Mouse (Mus musculus) gastrocnemius, postnatal 4 days (tissue): ENCODE measurements around the gene Traf3ip3. TPM values are rescaled to one million over a fixed set of nuclear protein-coding genes. Genes with fewer than 3 reads are reported as not detected.
A peak's percentile ranks its signal among the peaks of the same experiment; 100 is the strongest.

Source experiments
- DNase-seq, 2 experiments: peaks; one replicate each; pipeline ENCODE4 v3.0.0; 2021 to 2022; ENCODE audit warnings: low spot score in 2 of 2, mixed read lengths in 2 of 2
- long read RNA-seq, 2 experiments: library from polyadenylated mRNA; stranded (forward); transcript quantifications; one replicate each; pipeline ENCODE4 v2.0.0; 2021
- total RNA-seq, 2 experiments: library from RNA; stranded (reverse); gene quantifications; 2 replicates each; pipeline ENCODE4 v1.2.3; 2021

Gene Traf3ip3
- total RNA-seq = 10 to 100 TPM; 77.1 to 86.9 TPM
- long read RNA-seq, experiment 1, partial matches to known transcripts = 59 of 88 reads
- long read RNA-seq, experiment 1, other reads (novel, unspliced or antisense) = 28 of 88 reads
- long read RNA-seq, experiment 2, partial matches to known transcripts = 63 of 102 reads
- long read RNA-seq, experiment 2, other reads (novel, unspliced or antisense) = 39 of 102 reads

DNA sequence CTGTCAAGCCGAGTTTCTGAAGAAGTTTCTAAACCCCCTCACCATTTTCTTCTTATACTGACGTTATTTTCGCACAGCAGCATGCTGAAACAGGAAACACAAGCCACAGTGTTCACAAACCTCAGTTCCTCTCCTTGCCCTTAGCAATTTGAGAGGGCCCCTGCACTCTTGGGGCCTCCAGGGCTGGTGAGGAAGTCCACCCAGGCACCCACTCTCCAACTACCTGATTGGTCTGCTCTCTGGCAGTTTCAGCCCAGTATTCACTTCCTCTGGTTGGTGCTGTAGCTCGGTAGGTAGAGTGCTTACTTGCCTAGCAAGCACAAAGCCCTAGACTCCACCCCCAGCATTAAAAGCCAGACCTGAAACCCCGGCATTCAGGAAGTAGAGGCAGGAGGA, at the start of gene Traf3ip3:
Traf3ip3 (minus strand) TSS at position 321 of the 396 bp plus-strand sequence.
- DNase-seq = no peak

DNA sequence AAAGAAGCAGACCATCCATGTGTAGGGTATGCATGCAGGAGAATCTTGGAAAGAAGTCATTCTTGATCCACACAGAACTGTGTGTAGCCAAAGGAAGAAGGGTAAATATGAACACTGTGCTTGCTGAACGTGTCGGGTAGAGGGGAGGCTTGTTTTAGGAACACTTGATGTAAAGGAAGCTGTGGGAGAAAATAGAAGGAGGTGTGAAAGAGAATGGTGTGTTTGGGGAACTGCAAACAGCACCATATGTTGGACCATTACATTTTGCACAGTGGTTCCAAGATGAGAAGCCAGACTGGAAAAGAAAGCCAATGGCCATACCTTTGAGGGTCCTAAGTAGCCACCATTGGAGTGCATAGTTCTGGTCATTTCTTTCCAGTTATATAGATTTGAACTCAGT, 48.5 kb upstream of the Traf3ip3 start:
- no peak for DNase-seq

DNA sequence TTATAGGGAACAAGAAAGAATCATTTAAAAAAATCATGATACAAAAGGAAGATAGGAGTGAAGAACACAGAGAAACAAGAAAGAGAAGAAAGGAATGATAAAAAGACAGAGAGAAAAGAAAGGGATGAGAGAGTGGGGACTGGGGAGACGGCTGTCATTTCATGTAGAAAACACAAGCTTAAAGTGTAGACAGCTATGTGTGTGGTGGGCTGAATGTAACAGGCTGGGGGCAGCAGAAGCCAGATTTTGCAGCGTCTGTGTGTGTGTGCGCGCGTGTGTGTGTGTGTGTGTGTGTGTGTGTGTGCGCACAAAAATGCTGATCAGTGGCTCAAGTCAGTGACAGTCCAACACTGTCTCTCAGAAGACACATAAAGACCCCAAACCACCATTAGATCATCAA, 42.7 kb upstream of the Traf3ip3 start:
- DNase-seq = no peak

DNA sequence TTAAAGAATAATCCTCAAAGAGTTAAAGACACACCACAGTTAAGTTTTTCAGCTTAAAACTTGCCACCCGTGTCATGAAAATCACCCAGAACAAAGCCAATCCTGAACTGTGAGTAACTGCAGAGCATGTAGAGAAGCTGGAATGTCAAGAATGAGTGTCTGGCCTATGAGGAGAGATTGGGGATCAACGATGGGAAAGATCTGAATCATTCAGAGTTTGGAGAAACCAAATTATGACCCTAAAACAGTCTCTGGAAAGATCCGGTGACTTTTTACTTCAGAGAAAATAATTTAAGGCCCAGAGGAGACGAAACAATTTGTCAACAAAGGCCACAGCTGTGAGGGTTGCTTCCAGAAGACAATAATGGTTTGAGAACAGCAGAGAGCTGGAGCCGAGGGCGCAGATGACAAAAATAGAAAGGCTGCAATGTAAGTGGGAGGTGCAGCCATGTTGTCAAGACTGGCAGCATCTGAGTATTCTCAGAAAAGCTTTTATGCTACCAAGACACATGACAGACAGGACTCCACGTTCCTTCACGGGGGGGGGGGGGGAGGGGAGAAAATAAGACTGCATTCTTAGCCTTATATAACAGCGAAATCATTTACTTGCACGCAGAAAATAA, 42.2 kb upstream of the Traf3ip3 start:
- no peak for DNase-seq

DNA sequence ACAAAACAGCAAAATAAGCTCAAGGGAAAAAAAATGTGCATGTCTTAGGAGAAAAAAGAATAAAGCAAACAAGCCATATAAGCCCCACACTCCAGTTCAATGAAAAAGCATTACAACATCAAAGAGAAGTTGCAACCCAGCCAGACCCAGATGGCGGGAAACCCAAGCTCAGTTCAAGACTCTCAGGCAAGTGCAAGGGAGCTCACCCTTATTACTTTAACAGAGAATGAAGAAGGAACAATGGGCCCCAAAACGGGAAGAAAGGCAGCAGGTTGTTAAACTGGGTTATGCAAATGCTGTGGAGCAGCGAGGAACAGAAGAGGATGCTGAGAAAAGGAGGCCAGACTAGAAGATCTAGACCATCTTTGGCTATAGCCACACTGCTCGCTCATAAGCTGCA, 41.4 kb upstream of the Traf3ip3 start:
- DNase-seq = no peak

DNA sequence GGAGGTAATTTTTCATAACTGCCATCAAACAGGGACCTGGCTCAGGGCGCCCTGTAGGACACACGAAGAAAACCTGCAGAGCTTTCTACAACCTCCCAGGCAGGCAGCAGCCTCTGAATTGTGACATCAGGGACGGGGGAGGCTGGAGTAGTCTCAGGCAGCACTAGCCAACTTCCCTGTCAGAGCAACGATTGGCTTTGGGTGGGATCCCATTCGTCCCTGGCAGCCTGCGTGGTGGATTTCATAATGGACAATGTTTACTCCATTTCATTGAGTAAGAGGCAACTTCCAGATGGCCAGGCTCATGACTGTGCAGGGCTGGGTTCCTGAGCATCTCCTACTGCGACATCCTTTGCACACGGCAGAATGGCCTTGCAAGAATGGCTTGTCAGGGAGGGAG, 40.7 kb upstream of the Traf3ip3 start:
- peak; percentile 46 to 75 for DNase-seq

DNA sequence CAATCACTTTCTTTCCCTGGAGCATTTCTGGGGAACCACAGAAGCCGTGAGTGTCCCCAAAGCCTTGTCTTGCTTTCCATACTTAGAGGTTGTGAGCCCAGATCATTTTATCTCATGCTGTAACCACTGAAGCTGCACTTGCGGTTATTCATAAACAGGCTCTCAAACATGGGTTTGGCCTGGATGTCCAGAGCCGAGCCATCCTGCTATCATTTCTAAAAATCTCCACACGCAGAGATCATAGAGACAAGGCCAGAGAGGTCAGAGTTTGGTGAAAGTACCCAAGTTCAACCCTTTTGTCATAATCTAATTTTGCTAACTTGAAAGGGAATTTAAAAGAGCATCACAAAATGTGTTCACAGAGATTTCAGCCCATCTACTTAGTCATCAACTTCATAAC, 39.9 kb upstream of the Traf3ip3 start:
- DNase-seq = no peak

DNA sequence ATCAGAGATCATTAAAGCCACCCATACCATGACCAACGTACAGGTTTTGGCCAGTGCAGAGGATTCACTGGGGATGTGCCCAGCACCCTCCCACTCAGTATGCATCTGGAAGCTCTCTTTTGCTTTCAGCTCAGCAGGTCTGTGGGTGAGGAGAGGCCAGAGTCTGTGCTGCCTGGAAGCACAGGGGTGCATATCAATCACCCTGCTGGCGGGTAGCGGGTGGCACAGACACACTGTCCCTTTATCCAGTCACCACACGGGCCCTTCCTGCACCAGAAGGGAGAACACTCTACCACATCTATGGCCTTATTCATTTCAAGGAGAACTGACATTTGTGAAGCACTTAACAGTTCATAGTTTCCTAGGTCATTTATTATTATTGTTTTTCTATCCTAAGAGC, 36.9 kb upstream of the Traf3ip3 start:
- DNase-seq = no peak

DNA sequence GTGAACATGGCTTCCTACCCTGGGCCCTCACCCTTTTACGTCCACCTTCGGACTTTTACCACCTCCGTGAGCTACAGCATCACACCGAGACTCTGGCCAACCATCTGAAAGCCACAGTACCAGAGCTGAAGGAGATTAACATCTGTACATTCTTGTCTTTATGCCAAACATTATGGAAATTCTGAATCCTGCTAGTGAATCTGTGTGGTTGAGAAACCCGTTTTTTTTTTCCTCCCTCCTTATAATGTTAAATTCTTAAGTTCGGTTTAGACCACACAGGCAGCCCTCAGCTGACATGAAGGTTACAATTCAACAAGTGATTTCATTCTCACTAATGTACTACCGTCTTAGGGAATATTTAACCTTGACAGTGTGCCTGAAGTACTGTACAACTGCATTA, 33.4 kb upstream of the Traf3ip3 start:
- DNase-seq = no peak

DNA sequence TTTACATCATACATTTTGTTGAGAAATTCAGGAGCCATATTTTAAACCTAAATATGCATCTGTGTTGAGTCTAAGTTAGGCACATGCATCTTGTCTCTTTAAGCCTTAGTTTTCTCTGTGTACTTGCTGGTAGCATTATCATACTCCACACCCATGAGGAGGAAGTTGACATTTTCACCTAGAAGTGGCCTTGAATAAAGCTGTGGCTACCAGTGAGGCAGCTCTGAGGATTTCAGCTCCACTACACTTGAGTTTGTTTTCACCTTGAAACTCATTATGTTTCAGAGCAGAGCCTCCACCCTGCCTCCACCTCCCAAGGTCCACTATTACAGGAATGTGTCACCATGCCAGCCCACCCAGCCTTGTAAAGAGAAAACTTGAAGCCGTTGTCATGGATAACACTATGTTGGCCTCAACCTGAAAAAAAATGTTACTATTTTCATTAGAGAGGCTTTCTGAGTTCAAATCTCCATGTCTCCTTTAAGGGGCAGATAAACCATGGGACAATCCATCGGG, 32.7 kb upstream of the Traf3ip3 start:
- no peak for DNase-seq

DNA sequence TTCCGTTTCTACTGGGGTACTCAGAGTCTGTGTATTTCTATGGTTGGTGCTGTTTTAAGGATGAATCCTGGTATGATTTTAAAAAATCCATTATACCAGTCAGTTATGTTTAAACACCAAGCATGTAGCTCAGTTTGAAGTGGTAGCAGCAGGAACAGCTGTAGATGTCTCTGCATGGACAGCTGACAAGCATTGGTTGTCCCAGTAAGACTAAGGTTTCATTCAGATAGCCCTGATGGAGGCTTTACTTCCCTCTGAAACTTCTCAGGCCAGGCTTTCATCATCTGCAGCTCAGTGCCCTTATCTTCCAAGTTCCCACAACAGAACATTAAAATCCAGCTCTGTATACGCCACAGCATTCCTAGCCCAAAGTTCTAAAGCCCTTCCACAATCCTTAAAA, 31.2 kb upstream of the Traf3ip3 start:
- DNase-seq = no peak

DNA sequence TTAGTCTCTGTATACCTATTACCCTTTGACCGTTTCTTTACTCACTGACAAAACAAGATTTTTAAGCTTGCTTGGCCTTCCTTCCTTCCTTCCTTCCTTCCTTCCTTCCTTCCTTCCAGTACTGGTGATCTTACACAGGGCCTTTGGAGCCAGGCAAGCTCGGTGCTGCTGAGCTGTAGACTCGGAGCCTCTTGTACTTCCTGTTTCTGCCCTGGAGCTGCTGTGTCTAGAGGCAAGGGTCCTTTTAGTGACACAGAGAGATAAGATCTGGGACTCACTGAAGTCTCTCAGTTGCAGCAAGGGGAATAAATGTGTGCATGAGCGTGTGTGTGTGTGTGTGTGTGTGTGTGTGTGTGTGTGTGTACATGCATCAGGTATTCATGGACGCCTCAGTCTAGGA, 29.4 kb upstream of the Traf3ip3 start:
- no peak for DNase-seq

DNA sequence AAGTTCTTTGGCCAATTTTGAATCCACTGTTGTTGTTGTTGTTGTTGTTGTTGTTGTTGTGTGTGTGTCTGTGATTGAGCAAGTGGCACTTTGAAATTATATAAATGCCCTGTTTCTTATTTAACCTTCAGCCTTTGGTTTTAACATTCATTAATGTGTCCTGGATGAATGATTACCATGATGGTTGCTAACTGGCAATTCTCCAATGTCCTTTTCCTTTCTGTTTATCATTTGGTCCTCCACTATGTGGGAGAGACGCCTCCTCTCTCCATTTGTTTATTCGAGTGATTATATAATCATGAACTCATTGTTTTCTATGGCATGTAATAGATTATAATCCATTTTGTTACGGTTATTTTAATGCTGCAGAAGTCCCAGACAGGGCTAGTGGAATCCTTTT, 29.0 kb upstream of the Traf3ip3 start:
- DNase-seq = no peak

DNA sequence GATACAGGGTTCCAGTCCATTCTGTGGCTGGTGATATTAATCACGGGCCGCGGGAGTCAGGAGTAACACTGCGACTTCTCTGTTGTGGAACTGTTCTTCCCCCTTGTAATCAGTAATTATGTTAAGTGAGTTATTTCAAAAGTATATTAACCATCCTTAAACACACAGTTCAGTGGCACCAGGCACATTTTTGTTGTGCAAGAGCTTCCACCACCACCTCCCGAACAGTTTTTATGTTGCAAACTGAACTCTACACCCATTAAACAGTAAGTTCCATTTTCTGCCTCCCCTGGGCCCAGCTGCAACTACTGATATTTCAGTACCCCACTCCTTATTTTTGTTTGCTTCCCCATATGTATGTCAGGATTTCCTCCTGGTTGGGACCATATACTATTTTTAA, 28.1 kb upstream of the Traf3ip3 start:
- no peak for DNase-seq

DNA sequence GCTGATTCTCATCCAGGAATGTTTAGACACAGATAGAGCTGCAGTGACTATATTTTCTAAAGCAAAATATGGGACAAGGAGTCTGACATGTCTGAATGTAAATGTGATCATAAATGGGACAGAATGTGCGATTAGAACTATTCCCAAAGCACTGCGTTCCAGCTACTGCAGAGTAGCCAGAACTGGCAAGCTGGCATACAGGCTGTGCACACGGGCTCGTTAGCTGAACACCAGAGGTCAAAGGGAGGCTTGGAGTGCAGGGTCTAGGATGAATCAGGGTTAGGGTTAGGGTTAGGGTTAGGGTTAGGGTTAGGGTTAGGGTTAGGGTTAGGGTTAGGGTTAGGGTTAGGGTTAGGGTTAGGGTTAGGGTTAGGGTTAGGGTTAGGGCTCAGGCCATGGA, 26.0 kb upstream of the Traf3ip3 start:
- no peak for DNase-seq

DNA sequence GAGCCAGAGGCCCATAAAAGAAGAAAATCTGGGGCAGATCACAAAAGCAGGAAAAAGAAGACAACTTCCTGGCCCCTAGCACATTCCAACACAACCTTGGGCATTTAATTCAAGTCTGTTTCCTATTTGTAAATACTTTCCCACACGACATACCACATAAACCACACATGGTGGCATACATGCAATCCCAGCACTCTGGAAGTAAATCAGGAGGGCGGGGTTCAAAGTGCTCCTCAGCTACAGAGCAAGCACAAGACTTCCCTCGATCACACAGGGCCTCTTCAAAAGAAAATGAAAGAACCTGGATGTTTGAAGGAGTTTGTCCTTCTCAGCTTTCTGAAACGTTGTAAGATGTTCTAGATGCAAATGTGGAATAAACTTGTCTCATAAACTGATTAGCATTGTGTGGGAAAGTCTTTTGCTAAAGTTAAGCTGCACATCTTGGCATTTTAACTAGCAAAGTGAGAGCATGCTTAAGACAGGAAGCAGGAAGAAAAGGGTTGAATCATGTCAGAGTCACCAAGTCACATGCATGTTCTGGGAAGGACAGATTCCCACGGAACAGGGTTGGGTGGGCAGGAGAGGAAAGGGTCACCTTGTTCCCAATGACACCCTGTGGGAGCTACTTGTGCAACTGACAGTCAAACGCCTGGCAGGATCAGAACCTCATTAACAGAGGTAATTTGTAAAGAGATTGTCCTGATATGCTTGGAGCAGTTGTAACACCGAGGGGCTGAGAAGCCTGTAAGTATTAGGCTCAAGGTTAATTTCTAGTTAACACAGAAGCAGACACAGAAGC, 25.4 kb upstream of the Traf3ip3 start:
- DNase-seq = no peak

DNA sequence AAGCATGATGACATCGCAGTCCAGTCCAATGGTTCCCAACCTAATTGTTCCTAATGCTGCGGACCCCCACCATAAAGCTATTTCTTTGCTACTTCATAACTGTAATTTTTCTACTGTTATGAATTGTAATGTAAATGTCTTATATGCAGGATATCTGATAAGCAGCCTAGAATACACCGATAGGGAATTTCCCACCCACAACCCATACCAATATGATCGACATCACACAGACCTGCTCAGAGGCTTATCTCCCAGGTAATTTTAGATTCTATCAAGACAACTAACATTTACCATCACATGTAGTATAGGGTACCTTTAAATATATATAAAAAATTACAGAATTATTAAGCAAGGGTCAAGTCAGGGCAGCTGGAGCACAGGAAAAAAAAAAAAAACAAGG, 24.6 kb upstream of the Traf3ip3 start:
- no peak for DNase-seq

DNA sequence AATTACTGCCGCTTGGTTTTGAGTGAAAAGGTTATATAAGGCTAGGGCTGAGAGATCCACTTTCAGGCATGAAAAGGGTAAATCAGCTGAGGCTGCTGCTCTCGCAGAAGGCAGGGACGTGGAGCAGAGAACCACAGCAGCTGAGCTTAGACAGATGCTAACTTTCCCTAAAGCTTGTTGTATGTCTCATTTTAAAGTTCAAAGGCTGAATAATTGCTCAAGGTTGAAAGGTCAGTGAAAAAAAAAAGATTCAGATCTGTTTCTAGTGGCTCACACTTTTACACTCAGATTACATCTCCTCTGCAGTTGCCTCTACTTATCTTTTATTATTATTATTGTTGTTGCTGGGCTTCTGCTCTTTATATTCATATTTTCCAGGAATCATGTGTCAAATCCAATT, 24.0 kb upstream of the Traf3ip3 start:
- no peak for DNase-seq

DNA sequence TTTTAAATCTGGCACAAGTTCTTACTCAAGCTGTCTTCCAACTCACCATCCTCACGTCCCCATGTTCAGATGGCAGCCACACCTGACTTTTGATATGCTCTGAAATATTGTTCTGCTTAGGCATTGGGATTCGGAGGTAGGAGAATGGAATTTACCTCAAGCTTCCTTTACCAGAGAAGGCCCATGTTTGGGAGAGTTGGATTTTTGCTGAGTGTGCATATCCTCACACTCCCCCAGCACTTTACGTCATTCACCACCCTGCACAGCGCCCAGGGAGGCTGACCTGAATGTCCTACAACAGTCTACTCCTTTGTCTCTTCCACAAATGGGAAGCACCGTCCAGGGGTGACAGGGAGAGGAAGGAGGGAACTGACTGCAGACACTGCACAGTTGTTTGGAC, 18.9 kb upstream of the Traf3ip3 start:
- DNase-seq = no peak

DNA sequence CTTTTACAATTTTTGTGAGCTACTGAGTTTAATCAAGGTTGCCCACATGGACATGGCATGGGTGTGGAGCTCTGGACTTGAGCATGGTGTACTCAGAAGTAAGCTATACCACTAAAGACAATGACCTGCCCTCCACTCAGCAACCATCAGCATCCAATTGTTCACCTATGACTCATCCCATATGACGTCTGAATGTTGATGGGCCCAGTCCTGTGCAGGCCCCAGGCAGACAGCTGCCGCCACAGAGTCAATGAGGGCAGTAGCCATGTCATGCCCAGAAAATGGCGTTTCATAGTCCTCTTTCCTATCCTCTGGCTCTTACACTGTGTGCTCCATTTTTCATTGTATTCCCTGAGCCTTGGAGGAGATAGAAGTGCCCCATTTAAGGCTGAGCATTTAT, 14.5 kb upstream of the Traf3ip3 start:
- no peak for DNase-seq

DNA sequence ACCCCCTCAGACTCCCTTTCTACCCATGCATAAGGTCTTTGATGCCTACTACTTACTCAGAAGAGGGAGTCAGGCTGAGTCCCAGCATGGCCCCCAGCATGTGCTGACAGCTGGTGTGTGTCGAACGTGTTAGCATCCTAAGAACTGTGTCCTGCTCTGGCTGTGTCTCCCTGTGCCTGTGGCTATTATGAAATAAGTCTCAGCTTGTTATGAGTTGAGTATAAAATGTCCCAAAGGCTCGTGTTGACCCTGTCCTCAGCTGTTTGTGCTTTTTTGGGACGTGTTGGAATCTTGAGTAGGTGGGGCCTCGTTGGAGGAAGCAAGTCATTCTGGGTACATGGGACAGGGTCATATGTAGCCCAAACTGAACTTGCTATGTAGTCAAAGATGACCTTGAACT, 12.6 kb upstream of the Traf3ip3 start:
- no peak for DNase-seq

DNA sequence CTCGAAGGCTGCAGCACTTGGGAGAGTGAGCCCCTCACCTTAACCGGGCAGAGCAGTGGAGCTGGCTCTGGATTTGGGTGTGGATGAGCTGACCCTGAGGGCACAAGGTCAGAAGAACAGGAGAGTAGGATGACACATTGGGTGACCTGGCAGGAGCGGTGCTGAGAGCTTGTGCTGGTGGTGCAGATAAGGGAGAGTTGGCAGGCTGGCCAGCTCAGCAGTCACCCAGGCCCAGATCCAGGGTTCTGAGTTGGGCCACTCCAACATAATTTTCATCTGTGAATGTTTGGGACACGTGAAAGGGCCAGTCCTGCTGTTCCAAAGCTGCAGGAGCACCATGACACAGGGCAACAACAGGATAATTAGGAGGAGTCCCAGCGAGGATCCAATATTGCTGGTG, 9.9 kb upstream of the Traf3ip3 start:
- DNase-seq = no peak
